Mouse (Mus musculus): ENCODE results near the gene Hsd11b1.
"Not testable (repeated sequence)": the region's sequence is repeated elsewhere in the genome, so short reads cannot be mapped to it uniquely, and the experiment has no call there.

The Hsd11b1 gene

GRCm38 (mm10) chr1:193263955-193264598, at the start of gene Hsd11b1:
Hsd11b1 (minus strand) TSS chr1:193264075.
- no peak for DNase-seq

GRCm38 (mm10) chr1:193311596-193311995, 47.7 kb upstream of the Hsd11b1 start:
- no peak for DNase-seq

- DNase-seq: no peak
Observed at GRCm38 (mm10) chr1:193310519-193311085, 46.7 kb upstream of the Hsd11b1 start.

GRCm38 (mm10) chr1:193309785-193310518, 46.1 kb upstream of the Hsd11b1 start:
- no peak for DNase-seq

GRCm38 (mm10) chr1:193306832-193307231, 43.0 kb upstream of the Hsd11b1 start:
- no peak for DNase-seq

GRCm38 (mm10) chr1:193305386-193305785, 41.5 kb upstream of the Hsd11b1 start:
- no peak for DNase-seq

- DNase-seq: no peak
Observed at GRCm38 (mm10) chr1:193303096-193303495, 39.2 kb upstream of the Hsd11b1 start.

- no peak for DNase-seq
Observed at GRCm38 (mm10) chr1:193302093-193302405, 38.2 kb upstream of the Hsd11b1 start.

GRCm38 (mm10) chr1:193301216-193302092, 37.6 kb upstream of the Hsd11b1 start:
- DNase-seq: no peak

- DNase-seq: no peak
Observed at GRCm38 (mm10) chr1:193299995-193300394, 36.1 kb upstream of the Hsd11b1 start.

GRCm38 (mm10) chr1:193298141-193298765, 34.4 kb upstream of the Hsd11b1 start:
- no peak for DNase-seq

- DNase-seq: no peak
Observed at GRCm38 (mm10) chr1:193295920-193296319, 32.0 kb upstream of the Hsd11b1 start.

GRCm38 (mm10) chr1:193293926-193294325, 30.1 kb upstream of the Hsd11b1 start:
- DNase-seq: no peak

- DNase-seq: no peak
Observed at GRCm38 (mm10) chr1:193293039-193293438, 29.2 kb upstream of the Hsd11b1 start.

GRCm38 (mm10) chr1:193290686-193291085, 26.8 kb upstream of the Hsd11b1 start:
- DNase-seq: no peak

- no peak for DNase-seq
Observed at GRCm38 (mm10) chr1:193289914-193290313, 26.0 kb upstream of the Hsd11b1 start.

- no peak for DNase-seq
Observed at GRCm38 (mm10) chr1:193289076-193289475, 25.2 kb upstream of the Hsd11b1 start.

- DNase-seq: no peak
Observed at GRCm38 (mm10) chr1:193287578-193287977, 23.7 kb upstream of the Hsd11b1 start.

- not testable (repeated sequence) for DNase-seq
Observed at GRCm38 (mm10) chr1:193285766-193286325, 22.0 kb upstream of the Hsd11b1 start.

GRCm38 (mm10) chr1:193284228-193284779, 20.4 kb upstream of the Hsd11b1 start:
- DNase-seq: no peak

GRCm38 (mm10) chr1:193281344-193281743, 17.5 kb upstream of the Hsd11b1 start:
- DNase-seq: no peak

GRCm38 (mm10) chr1:193279492-193279891, 15.6 kb upstream of the Hsd11b1 start:
- DNase-seq: no peak

Measured in right cerebral cortex, postnatal 25 days (tissue).